Mouse (Mus musculus) liver, embryonic 14.5 days (tissue): Measurements from ENCODE around the gene Baz2b. TPM values are rescaled to one million over a fixed set of nuclear protein-coding genes. Genes with fewer than 3 reads are reported as not detected.
A peak's percentile ranks its signal among the peaks of the same experiment; 100 is the strongest.

Experiments used
- ATAC-seq: fragments of 200-750 bp; cut with Nextera tagmentation; 2 replicates; pipeline ENCODE4 v1.8.0; 2017; ENCODE audit warnings: moderate number of reproducible peaks, mild to moderate bottlenecking, moderate library complexity; ENCODE audit not compliant: insufficient read depth
- DNase-seq, 3 experiments: peaks; one replicate each; pipeline ENCODE4 v3.0.0-alpha.2; 2012 to 2013; ENCODE audit warnings: low read depth in 3 of 3, low spot score in 3 of 3
- H3K27ac ChIP-seq: fragments of 300-500 bp; sonication (generic); 2 replicates; pipeline ENCODE4 v1.5.1; 2014; ENCODE audit warnings: moderate library complexity, mild to moderate bottlenecking, control low read depth, inconsistent platforms
- H3K27me3 ChIP-seq: fragments of 300-500 bp; sonication (generic); 2 replicates; pipeline ENCODE4 v1.6.1; 2014; ENCODE audit warnings: mild to moderate bottlenecking, low read length, moderate library complexity; ENCODE audit not compliant: control insufficient read depth, insufficient read depth
- H3K36me3 ChIP-seq: fragments of 300-500 bp; sonication (generic); replicated peaks from 2 replicates; pipeline ENCODE4 v1.6.1; 2014; ENCODE audit warnings: low read depth; ENCODE audit not compliant: control insufficient read depth, insufficient read depth
- H3K4me1 ChIP-seq, 2 experiments: fragments of 200-500 bp in 1 of 2; fragments of 300-500 bp in 1 of 2; sonication (generic) in 1 of 2; replicated peaks; 2 replicates each; pipeline ENCODE4 v1.6.1; 2012 to 2014; ENCODE audit warnings: antibody characterized with exemption in 1 of 2, inconsistent platforms in 1 of 2, low read length in 1 of 2; ENCODE audit not compliant: control insufficient read depth in 2 of 2, insufficient read depth in 2 of 2
- H3K4me2 ChIP-seq: fragments of 300-500 bp; sonication (generic); 2 replicates; pipeline ENCODE4 v1.6.1; 2014; ENCODE audit warnings: low read depth, mild to moderate bottlenecking, control low read depth, moderate library complexity
- H3K4me3 ChIP-seq, 2 experiments: fragments of 200-500 bp in 1 of 2; fragments of 300-500 bp in 1 of 2; sonication (generic) in 1 of 2; 2 replicates each; pipeline ENCODE4 v1.5.1; 2012 to 2014; ENCODE audit warnings: low read depth in 2 of 2, low read length in 2 of 2, mild to moderate bottlenecking in 2 of 2, control low read depth in 1 of 2, inconsistent platforms in 1 of 2, moderate library complexity in 1 of 2; ENCODE audit not compliant: insufficient read depth in 1 of 2
- H3K9ac ChIP-seq: fragments of 300-500 bp; sonication (generic); replicated peaks from 2 replicates; pipeline ENCODE4 v1.6.1; 2014; ENCODE audit warnings: mild to moderate bottlenecking, control low read depth, moderate library complexity
- H3K9me3 ChIP-seq: fragments of 300-500 bp; sonication (generic); 2 replicates; pipeline ENCODE4 v1.6.1; 2016; ENCODE audit warnings: low read length, mixed read lengths; ENCODE audit not compliant: control insufficient read depth
- CTCF ChIP-seq: IDR thresholded peaks from 2 replicates; pipeline ENCODE4 v1.5.1; 2016; ENCODE audit warnings: antibody characterized with exemption, low read depth, control low read depth
- EP300 ChIP-seq: IDR thresholded peaks from 2 replicates; pipeline ENCODE4 v1.6.1; 2016; ENCODE audit warnings: antibody characterized with exemption, low read depth
- WGBS: fragments of 180-500 bp; shearing (Covaris S2); extraction: QIAGEN DNeasy Blood & Tissue Kit; methylation state at CpG from one replicate; pipeline ENCODE4 v1.1.7; 2014; ENCODE audit not compliant: insufficient replicate concordance; 5-methylcytosine and 5-hydroxymethylcytosine counted together
- polyA plus RNA-seq, 2 experiments: library from polyadenylated mRNA; depleted of rRNA in 1 of 2; stranded (reverse) in 1 of 2; unstranded in 1 of 2; fragments of >200 nt; fragmentation: Nextera tagmentation in 1 of 2; extraction: Ambion mirVana in 1 of 2; gene quantifications; 2 replicates each; pipeline versions ENCODE4 v1.2.1 to v1.2.3; 2012 to 2014

Baz2b gene
- polyA plus RNA-seq, 2 experiments = 9.1 to 11.0 TPM

GRCm38 (mm10) chr2:60133072-60133471, 76.6 kb downstream of the Baz2b start:
- Histone ChIP-seq H3K4me2 (no peak overlapping the region), H3K4me1 (peaks cover 2 to 5% of the 10 kb centered on the region in 2 experiments; a peak in 3 of 4 replicates), H3K4me3 (no peak overlapping the region), H3K27me3 (no peaks in the 10 kb centered on the region), H3K9me3 (no peaks in the 10 kb centered on the region), H3K9ac (no peak overlapping the region), H3K36me3 (no peaks in the 10 kb centered on the region), H3K27ac (no peak overlapping the region)
- no peak for DNase-seq
- no peak for TF ChIP-seq EP300
- no peak for TF ChIP-seq CTCF
- ATAC-seq = no peak
- WGBS = 33% methylated on average over 2 of the region's 2 CpGs

- Histone ChIP-seq H3K36me3 (no peaks in the 10 kb centered on the region), H3K27ac (no peak overlapping the region), H3K4me2 (no peak overlapping the region), H3K4me1 (peaks cover 0 to 5% of the 10 kb centered on the region in 2 experiments; a peak in 1 of 4 replicates), H3K27me3 (no peaks in the 10 kb centered on the region), H3K4me3 (no peak overlapping the region), H3K9me3 (no peaks in the 10 kb centered on the region), H3K9ac (no peak overlapping the region)
- TF ChIP-seq EP300 (no peak), CTCF (no peak)
- no peak for ATAC-seq
- 71% methylated on average over 10 of the region's 10 CpGs for WGBS
- no peak for DNase-seq
Observed at GRCm38 (mm10) chr2:60132269-60133042, 77.2 kb downstream of the Baz2b start.

GRCm38 (mm10) chr2:60128631-60129030, 81.0 kb downstream of the Baz2b start:
- peaks cover 0 to 6% of the 10 kb centered on the region in 2 experiments; a peak in 2 of 4 replicates for H3K4me1 ChIP-seq
- no peak overlapping the region for H3K4me3 ChIP-seq
- no peak overlapping the region for H3K27ac ChIP-seq
- DNase-seq = no peak
- no peaks in the 10 kb centered on the region for H3K36me3 ChIP-seq
- no peak for ATAC-seq
- H3K27me3 ChIP-seq = no peaks in the 10 kb centered on the region
- WGBS = 84% methylated on average over 7 of the region's 7 CpGs
- H3K4me2 ChIP-seq = no peak overlapping the region
- H3K9ac ChIP-seq = no peak overlapping the region
- no peaks in the 10 kb centered on the region for H3K9me3 ChIP-seq
- TF ChIP-seq EP300 (no peak), CTCF (no peak)

- Histone ChIP-seq H3K4me3 (no peak overlapping the region), H3K9ac (no peak overlapping the region), H3K27ac (no peak overlapping the region), H3K4me1 (peaks cover 6 to 9% of the 10 kb centered on the region in 2 experiments), H3K9me3 (no peaks in the 10 kb centered on the region), H3K4me2 (peak overlapping the region; percentile 89), H3K27me3 (no peaks in the 10 kb centered on the region), H3K36me3 (no peaks in the 10 kb centered on the region)
- ATAC-seq = no peak
- TF ChIP-seq CTCF (no peak), EP300 (no peak)
- DNase-seq = no peak
- WGBS = 53% methylated on average over 7 of the region's 7 CpGs
Observed at GRCm38 (mm10) chr2:60126831-60127230, 82.8 kb downstream of the Baz2b start.

GRCm38 (mm10) chr2:60126292-60126691, 83.3 kb downstream of the Baz2b start:
- Histone ChIP-seq H3K9ac (peak overlapping the region; percentile 90), H3K4me2 (peak overlapping the region; percentile 89), H3K36me3 (no peaks in the 10 kb centered on the region), H3K9me3 (no peaks in the 10 kb centered on the region), H3K4me3 (peak overlapping the region in 1 of 2 experiments; percentile 75; a peak in 2 of 4 replicates), H3K27me3 (no peaks in the 10 kb centered on the region), H3K4me1 (peaks cover 6 to 11% of the 10 kb centered on the region in 2 experiments), H3K27ac (no peak overlapping the region)
- WGBS = 9% methylated on average over 8 of the region's 8 CpGs
- DNase-seq = no peak
- TF ChIP-seq EP300 = no peak
- no peak for TF ChIP-seq CTCF
- ATAC-seq = no peak
